Mouse (Mus musculus): ENCODE results near the gene Nop16. TPM values are rescaled to one million over a fixed set of nuclear protein-coding genes. Genes with fewer than 3 reads are reported as not detected.
A peak's percentile ranks its signal among the peaks of the same experiment; 100 is the strongest.

Gene Nop16
- total and polyA plus RNA-seq, 2 experiments: 9.4 to 15.0 TPM

- 3% methylated on average over 13 of the region's 13 CpGs for WGBS
- H3K36me3 ChIP-seq (ENCODE audit: control insufficient read depth, insufficient read depth, low read length): peaks cover 6% of the 10 kb centered on the region; the same call in 1 of the 2 replicates
- peak overlapping the region; percentile 78 for H3K27ac ChIP-seq (replicated peaks; ENCODE audit: insufficient read depth, low read depth, low read length)
- peak; percentile 23; the same call in 1 of the 2 replicates for TF ChIP-seq CTCF (IDR thresholded peaks at IDR 0.05; ENCODE audit: low read depth, low read length)
- TF ChIP-seq POLR2A (IDR thresholded peaks at IDR 0.05; ENCODE audit: extremely low read depth, insufficient read depth, low read length): no peak
- peak overlapping the region; percentile 88 for H3K9ac ChIP-seq (ENCODE audit: low read depth, low read length)
- no peaks in the 10 kb centered on the region for H3K27me3 ChIP-seq (ENCODE audit: control insufficient read depth, insufficient read depth, low read length)
- peaks cover 3% of the 10 kb centered on the region; the same call in 1 of the 2 replicates for H3K79me2 ChIP-seq (ENCODE audit: control insufficient read depth, insufficient read depth, low read length)
- H3K4me3 ChIP-seq (ENCODE audit: insufficient read depth, low read depth, low read length): peak overlapping the region; percentile 91
- peaks cover 5% of the 10 kb centered on the region for H3K4me1 ChIP-seq (ENCODE audit: control insufficient read depth, insufficient read depth, low read length)
- DNase-seq (ENCODE audit: extremely low read depth, low read depth, low spot score): peak; percentile 40
Observed at GRCm38 (mm10) chr13:54610613-54610971, 20.7 kb upstream of the Nop16 start.

DNA sequence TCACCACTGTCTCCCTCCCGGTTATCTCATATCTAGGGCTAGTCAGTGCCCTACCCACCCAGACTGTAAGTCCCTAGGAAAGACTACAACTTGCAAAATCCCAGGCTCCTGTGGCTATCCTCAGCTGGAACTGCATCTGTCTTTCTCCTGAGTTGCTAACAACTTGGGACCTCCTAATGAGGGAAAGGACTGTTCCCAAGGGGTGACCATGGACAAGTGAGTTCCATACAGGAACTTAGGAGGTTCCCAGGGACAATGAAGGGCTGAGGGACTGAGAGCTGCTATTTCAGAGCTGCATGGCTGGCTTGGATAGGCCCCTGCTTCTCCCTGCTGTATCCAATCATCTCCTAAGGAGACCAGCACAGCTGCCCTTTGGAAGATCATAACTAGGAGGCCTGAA is 19.4 kb upstream of the Nop16 start:
- Histone ChIP-seq H3K27me3 (ENCODE audit: control insufficient read depth, insufficient read depth, low read length) (no peaks in the 10 kb centered on the region), H3K9ac (ENCODE audit: low read depth, low read length) (no peak overlapping the region), H3K36me3 (ENCODE audit: control insufficient read depth, insufficient read depth, low read length) (peaks cover 6% of the 10 kb centered on the region; the same call in 1 of the 2 replicates), H3K4me3 (ENCODE audit: insufficient read depth, low read depth, low read length) (no peak overlapping the region), H3K4me1 (ENCODE audit: control insufficient read depth, insufficient read depth, low read length) (peaks cover 5% of the 10 kb centered on the region), H3K79me2 (ENCODE audit: control insufficient read depth, insufficient read depth, low read length) (peaks cover 8% of the 10 kb centered on the region; the same call in 1 of the 2 replicates), H3K27ac (replicated peaks; ENCODE audit: insufficient read depth, low read depth, low read length) (no peak overlapping the region)
- TF ChIP-seq POLR2A (IDR thresholded peaks at IDR 0.05; ENCODE audit: extremely low read depth, insufficient read depth, low read length): no peak
- TF ChIP-seq CTCF (IDR thresholded peaks at IDR 0.05; ENCODE audit: low read depth, low read length): no peak
- no peak for DNase-seq (ENCODE audit: extremely low read depth, low read depth, low spot score)
- 50% methylated on average over 1 of the region's 1 CpGs for WGBS

DNA sequence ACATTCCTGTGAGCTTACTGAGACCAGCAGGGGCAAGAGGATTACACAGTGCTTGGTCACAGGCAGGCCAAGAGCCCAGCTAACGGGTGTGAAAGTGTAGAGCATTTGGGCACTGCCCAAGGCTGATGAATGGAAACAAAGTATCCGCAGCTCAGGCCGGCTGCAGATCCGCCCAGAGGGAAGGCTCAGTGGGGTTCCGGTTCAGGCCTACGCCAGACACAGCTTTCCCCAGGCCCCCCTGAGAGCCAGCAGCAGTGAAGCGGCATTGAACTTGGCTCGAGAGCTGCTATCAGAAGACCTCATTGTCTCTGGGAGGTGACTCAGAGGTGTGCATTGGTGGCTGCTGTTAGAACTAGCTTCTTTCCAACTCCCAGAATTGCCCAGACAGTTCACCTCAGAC is 18.8 kb upstream of the Nop16 start:
- Histone ChIP-seq H3K79me2 (ENCODE audit: control insufficient read depth, insufficient read depth, low read length) (peaks cover 8% of the 10 kb centered on the region; the same call in 1 of the 2 replicates), H3K9ac (ENCODE audit: low read depth, low read length) (no peak overlapping the region), H3K36me3 (ENCODE audit: control insufficient read depth, insufficient read depth, low read length) (peaks cover 6% of the 10 kb centered on the region; the same call in 1 of the 2 replicates), H3K4me3 (ENCODE audit: insufficient read depth, low read depth, low read length) (no peak overlapping the region), H3K27me3 (ENCODE audit: control insufficient read depth, insufficient read depth, low read length) (no peaks in the 10 kb centered on the region), H3K27ac (replicated peaks; ENCODE audit: insufficient read depth, low read depth, low read length) (no peak overlapping the region), H3K4me1 (ENCODE audit: control insufficient read depth, insufficient read depth, low read length) (peaks cover 5% of the 10 kb centered on the region)
- WGBS: 75% methylated on average over 8 of the region's 8 CpGs
- DNase-seq (ENCODE audit: extremely low read depth, low read depth, low spot score): no peak
- TF ChIP-seq POLR2A (IDR thresholded peaks at IDR 0.05; ENCODE audit: extremely low read depth, insufficient read depth, low read length): no peak
- TF ChIP-seq CTCF (IDR thresholded peaks at IDR 0.05; ENCODE audit: low read depth, low read length): no peak

GRCm38 (mm10) chr13:54608002-54608401 is 18.1 kb upstream of the Nop16 start:
- Histone ChIP-seq H3K4me1 (ENCODE audit: control insufficient read depth, insufficient read depth, low read length) (peaks cover 5% of the 10 kb centered on the region), H3K79me2 (ENCODE audit: control insufficient read depth, insufficient read depth, low read length) (peaks cover 12% of the 10 kb centered on the region; the same call in 1 of the 2 replicates), H3K27ac (replicated peaks; ENCODE audit: insufficient read depth, low read depth, low read length) (no peak overlapping the region), H3K4me3 (ENCODE audit: insufficient read depth, low read depth, low read length) (no peak overlapping the region), H3K9ac (ENCODE audit: low read depth, low read length) (no peak overlapping the region), H3K27me3 (ENCODE audit: control insufficient read depth, insufficient read depth, low read length) (no peaks in the 10 kb centered on the region), H3K36me3 (ENCODE audit: control insufficient read depth, insufficient read depth, low read length) (peaks cover 6% of the 10 kb centered on the region; the same call in 1 of the 2 replicates)
- 92% methylated on average over 3 of the region's 3 CpGs for WGBS
- no peak for TF ChIP-seq CTCF (IDR thresholded peaks at IDR 0.05; ENCODE audit: low read depth, low read length)
- TF ChIP-seq POLR2A (IDR thresholded peaks at IDR 0.05; ENCODE audit: extremely low read depth, insufficient read depth, low read length): no peak
- no peak for DNase-seq (ENCODE audit: extremely low read depth, low read depth, low spot score)

DNA sequence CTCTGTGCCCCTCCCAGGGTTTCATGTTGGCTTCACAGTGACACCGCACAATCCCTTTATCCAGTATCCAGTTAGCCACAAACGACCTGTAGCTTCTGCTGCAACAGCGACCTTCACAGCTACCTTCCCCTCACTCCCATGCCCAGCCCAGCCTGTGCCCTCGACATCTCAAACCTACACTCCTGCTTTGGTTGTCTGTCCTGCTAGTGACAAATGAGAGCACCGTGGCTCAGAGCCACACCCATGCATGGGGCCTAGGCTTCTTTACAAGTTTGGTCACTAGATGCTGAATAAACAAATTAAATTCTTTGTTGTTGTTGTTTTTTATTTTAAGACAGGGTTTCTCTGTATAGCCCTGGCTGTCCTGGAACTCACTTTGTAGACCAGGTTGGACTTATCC is 17.3 kb upstream of the Nop16 start:
- 87% methylated on average over 5 of the region's 5 CpGs for WGBS
- H3K79me2 ChIP-seq (ENCODE audit: control insufficient read depth, insufficient read depth, low read length): peaks cover 12% of the 10 kb centered on the region; the same call in 1 of the 2 replicates
- no peak for TF ChIP-seq POLR2A (IDR thresholded peaks at IDR 0.05; ENCODE audit: extremely low read depth, insufficient read depth, low read length)
- TF ChIP-seq CTCF (IDR thresholded peaks at IDR 0.05; ENCODE audit: low read depth, low read length): no peak
- H3K9ac ChIP-seq (ENCODE audit: low read depth, low read length): no peak overlapping the region
- H3K36me3 ChIP-seq (ENCODE audit: control insufficient read depth, insufficient read depth, low read length): peaks cover 6% of the 10 kb centered on the region; the same call in 1 of the 2 replicates
- peaks cover 5% of the 10 kb centered on the region for H3K4me1 ChIP-seq (ENCODE audit: control insufficient read depth, insufficient read depth, low read length)
- no peaks in the 10 kb centered on the region for H3K27me3 ChIP-seq (ENCODE audit: control insufficient read depth, insufficient read depth, low read length)
- no peak overlapping the region for H3K27ac ChIP-seq (replicated peaks; ENCODE audit: insufficient read depth, low read depth, low read length)
- DNase-seq (ENCODE audit: extremely low read depth, low read depth, low spot score): no peak
- no peak overlapping the region for H3K4me3 ChIP-seq (ENCODE audit: insufficient read depth, low read depth, low read length)

- no peak overlapping the region for H3K9ac ChIP-seq (ENCODE audit: low read depth, low read length)
- H3K79me2 ChIP-seq (ENCODE audit: control insufficient read depth, insufficient read depth, low read length): peaks cover 12% of the 10 kb centered on the region; the same call in 1 of the 2 replicates
- no peaks in the 10 kb centered on the region for H3K27me3 ChIP-seq (ENCODE audit: control insufficient read depth, insufficient read depth, low read length)
- H3K36me3 ChIP-seq (ENCODE audit: control insufficient read depth, insufficient read depth, low read length): peaks cover 6% of the 10 kb centered on the region; the same call in 1 of the 2 replicates
- WGBS: 61% methylated on average over 5 of the region's 5 CpGs
- no peak for TF ChIP-seq POLR2A (IDR thresholded peaks at IDR 0.05; ENCODE audit: extremely low read depth, insufficient read depth, low read length)
- no peak for TF ChIP-seq CTCF (IDR thresholded peaks at IDR 0.05; ENCODE audit: low read depth, low read length)
- no peak overlapping the region for H3K4me3 ChIP-seq (ENCODE audit: insufficient read depth, low read depth, low read length)
- peaks cover 5% of the 10 kb centered on the region for H3K4me1 ChIP-seq (ENCODE audit: control insufficient read depth, insufficient read depth, low read length)
- DNase-seq (ENCODE audit: extremely low read depth, low read depth, low spot score): no peak
- no peak overlapping the region for H3K27ac ChIP-seq (replicated peaks; ENCODE audit: insufficient read depth, low read depth, low read length)
Observed at GRCm38 (mm10) chr13:54605426-54605825, 15.5 kb upstream of the Nop16 start.
